Mouse (Mus musculus) urinary bladder, postnatal 36 days (tissue): ENCODE results near the gene Pmfbp1.
A peak's percentile ranks its signal among the peaks of the same experiment; 100 is the strongest.

Experiments used
- DNase-seq, 2 experiments: peaks; one replicate each; pipeline ENCODE4 v3.0.0; 2022; ENCODE audit warnings: low spot score in 2 of 2, mixed read lengths in 1 of 2

Pmfbp1 gene

DNA sequence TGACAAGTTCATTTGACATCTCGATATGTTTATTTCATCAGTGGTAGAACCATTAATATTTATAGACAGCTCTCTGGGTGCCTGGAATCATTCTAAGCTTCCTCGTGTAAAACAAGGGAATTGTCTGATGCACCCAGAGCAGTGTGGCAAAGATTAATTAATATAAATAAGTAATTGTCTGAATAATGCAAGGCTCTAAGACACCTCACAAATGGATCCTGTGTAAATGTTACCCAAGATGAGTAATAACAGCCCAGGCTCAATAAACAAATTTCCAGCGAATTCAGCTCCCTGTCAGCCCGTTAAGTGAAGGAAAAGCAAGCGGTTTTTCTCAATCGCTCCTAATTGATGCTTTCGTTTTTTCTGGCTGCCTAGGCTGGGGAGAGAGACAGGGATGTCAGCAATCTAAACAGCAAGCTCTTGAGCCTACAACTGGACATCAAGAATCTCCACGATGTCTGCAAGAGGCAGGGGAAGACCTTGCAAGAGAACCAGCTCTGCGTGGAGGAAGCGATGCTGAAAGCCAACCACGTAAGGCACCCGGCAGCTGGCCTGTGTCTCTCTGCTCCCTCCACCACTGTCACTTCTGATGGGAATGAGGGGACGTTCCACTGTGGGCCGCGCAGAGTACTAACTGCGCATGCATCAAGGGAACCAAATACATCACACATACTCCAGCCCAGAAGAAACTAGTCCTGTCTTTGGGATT, 5.3 kb downstream of the Pmfbp1 start:
- no peak for DNase-seq

DNA sequence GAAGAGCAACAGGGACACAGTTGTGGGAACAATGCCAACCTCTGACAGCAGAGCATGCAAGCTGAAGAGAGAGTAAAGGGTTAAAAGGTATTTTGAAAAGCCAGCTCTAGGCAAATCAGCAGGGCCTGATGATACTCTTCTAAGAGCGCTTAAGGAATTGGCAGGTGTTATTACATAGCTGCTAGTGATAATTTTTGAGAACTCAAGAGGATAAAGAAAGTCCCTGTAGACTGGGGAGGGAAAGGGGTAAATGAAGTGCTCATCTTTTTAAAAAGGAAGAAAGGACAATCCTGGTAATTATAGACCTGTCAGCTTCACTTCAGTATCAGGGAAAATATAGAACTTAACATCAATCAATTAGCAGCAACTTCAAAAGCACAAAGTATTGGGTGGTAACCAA, 9.7 kb downstream of the Pmfbp1 start:
- no peak for DNase-seq

DNA sequence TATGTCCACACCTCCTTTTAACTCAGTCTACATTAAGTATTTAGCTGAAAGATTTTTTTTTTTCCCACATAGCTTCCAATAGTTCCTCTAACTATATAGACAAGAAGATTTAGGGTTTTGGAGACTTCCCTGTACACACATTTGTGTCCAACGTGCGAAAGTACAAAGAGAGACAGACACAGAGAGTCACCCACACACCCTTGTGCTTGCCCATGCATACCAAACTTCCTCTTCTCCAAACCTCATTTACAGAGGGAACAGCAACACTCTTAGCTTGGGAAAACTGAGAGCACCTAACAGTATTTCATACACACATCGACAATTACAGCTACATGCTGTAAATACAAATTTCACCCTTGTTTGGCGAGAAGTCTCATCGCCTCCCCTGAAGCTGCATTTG, 11.7 kb downstream of the Pmfbp1 start:
- DNase-seq: no peak

DNA sequence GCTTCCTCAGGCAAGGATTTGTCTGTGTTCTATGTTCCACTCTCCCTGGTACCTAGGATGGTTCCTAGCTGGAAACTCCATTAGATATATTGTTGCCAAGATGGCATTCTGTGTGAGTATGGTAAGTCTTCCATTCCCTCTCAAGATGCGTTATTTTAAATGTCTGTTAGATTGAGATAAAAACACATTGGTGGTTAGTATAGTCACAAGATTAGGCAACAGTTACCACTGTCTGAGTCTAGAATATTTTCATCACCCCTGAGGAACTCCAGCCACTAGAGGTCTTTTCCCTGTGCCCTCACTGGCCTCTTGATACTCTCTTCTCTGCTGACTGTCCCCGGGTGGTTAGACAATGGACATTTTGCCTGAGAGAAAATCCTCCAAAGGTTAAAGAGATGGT, 30.2 kb downstream of the Pmfbp1 start:
- no peak for DNase-seq

DNA sequence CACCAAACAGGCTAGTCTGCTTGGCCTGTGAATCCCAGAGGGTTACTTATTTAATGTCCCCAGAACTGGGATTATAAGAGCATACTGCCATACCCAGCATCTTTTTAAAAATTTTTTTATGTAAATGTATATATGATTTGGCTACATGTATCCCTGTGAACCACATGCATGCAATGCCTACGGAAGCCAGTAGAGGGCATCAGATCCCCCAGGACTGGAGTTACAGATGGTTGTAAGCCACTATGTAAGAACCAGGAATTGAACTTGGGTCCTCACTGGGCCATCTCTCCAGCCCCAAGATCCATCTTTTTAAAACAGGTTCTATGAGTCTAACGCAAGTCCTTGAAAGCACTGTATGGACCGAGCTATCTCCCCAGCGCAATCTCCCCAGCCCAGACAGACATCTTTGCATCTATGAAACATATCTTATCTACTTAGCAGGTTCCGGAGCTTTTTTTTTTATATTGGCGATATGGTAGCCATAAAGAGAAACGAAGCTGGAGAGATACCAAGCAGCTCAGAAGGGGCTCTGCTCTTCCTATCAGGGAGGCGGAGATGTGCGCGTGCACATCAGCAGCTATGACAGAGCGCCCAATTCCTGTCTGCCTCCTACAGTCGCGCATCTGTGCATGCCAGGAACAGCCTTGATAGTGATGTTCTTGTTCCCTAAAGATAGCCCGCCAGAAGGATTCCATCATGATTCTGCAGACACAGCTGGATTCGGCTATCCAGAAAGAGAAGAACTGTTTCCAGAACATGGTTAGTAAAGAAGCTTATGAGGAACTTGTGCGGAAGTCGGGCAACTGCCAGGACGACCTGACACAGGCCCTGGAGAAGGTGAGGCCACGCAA, 41.5 kb downstream of the Pmfbp1 start:
- DNase-seq: no peak

DNA sequence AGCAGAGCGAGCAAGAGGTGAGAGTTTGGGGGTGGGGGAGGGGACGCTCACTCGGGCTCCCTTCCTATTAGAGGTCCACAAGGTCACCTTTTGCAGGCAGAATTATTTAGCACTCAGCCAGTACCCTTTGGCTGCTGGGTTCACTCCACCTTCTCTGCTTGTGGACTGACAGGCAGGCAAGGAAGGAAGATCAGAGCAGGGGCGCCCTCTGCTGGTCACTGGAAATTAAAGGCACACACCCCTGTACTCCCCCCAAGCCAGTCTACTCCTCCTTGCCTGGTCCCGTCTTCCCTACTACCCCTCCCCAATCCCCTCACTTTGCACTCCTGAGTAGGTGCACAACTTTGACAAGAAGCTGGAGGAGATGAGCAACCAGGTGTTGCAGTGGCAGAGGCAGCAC, 42.9 kb downstream of the Pmfbp1 start:
- peak; percentile 50 to 62 for DNase-seq

DNA sequence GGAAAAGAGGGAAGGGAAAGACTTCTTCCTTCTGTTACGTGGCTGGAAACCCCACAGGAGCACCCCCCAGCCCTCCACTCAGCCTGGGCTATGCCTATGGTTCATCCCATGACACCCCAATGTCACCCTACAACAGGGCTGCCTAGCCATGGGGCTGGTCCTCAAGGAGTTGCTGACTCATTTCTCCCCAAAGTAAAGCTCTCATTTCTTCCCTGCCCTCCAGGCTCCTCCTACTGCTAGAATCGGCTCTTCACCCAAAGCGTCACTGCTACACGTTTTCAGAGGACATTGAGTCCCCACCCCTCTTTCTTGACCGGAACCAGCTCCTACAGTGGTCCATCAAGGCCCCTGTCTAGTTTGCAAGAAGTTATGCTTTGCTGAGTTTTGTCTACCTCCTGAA, 48.3 kb downstream of the Pmfbp1 start:
- no peak for DNase-seq

DNA sequence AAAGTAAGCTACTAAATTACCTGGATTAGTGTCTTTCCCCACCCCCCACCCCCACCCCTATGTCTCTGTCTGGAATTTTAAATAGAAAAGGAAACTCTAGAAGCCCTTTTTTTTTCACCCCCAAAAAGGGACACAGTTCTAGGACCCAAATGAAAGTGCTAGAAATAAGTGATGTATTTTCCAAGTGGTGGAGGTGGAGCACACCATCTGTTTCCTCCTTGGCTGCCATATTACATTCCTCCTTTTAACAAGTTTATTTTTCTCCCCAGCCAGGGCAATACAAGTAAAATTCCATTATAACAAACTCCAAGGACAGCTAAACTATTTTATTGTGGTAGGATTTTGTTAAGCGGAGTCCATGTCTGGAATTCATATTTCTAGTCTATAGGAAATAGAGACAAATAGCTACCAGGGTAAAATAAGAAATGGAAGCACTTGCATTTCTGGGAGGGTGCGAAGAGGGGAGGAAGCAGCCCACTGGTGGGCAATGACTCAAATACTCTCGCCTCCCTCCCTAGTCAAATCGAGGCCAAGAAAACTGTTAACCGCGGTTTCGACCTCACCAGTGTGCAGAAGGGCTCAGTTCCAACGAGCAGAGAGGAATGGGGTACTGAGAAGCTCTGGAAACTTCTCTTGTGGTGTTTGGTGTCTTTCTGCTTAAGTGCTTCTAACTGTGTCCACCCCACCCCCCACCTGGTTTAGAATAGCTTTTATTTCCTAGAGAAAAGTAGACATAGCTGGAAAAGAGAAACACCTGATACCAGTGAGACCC, 49.1 kb downstream of the Pmfbp1 start:
- no peak for DNase-seq

DNA sequence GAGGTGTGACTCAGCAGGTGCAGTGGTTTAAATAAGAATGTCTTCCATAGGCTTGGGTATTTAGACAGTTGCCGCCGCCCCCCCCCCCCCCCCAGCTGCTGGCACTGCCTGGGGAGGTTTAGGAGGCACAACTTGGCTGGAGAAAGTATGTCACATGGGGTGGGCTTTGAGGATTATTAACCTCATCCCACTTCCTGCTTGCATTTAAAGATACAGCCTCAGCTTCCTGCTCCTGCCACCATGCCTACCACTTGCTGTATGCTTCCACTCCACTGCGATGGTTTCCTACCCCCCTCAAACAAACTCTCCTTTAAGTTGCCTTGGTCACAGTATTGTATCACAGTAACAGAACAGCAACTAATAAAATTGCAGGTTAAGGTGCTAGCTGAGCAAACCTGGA, 50.2 kb downstream of the Pmfbp1 start:
- no peak for DNase-seq

DNA sequence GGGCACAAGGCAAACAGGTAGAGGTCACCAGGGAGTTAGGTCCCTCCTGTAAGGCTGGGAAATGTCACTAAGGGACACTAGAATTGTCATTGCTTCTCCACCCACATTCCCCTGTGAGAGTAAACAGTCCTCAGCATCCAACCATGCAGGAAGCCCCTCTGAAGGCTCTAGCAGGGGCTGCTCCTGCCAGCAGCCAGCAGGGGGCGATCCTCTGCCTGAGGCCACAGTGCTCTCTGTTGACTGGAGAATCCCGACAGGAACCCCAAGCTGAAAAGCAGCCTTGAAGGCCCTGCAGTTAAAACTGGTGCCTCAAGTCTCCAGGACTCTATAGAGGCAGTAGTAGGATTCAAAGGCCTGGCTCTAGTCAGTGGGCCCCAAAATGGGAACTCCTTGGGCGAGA, 57.8 kb downstream of the Pmfbp1 start:
- no peak for DNase-seq

DNA sequence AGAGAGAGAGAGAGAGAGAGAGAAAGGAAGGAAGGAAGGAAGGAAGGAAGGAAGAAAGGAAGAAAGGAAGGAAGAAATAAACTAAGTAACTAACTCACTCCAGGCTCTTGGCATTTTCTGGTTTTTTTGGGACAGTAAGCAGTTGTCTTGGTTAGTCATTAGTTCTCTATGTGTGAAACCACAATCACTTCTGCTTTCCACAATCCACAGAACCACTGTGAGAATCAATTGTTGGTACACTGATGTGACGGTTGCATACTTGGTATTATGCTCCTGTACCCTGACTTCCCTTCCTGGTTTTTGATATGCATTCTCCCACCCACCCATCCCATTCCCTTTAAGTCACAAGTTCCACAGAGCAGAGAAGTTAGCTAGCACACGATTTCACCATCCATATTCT, 70.1 kb downstream of the Pmfbp1 start:
- DNase-seq: no peak

DNA sequence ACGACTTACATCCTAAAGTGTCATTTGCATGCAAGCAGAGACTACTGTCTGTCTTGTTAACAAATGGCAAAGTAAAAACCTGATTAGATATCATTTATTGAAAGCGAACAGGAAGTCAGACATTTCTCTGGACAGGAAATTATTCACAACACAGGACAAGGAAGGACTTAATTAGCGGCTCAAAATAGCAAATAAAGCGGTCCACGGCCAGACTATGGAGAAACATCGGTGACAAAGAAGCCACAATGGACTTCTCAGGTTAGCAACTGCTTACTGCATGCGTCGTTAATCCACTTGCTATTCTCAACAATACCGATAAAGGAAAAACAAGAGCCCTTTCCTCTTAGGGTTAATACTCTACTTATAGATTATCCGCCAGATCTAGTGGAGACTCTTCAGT, 70.9 kb downstream of the Pmfbp1 start:
- DNase-seq: no peak

DNA sequence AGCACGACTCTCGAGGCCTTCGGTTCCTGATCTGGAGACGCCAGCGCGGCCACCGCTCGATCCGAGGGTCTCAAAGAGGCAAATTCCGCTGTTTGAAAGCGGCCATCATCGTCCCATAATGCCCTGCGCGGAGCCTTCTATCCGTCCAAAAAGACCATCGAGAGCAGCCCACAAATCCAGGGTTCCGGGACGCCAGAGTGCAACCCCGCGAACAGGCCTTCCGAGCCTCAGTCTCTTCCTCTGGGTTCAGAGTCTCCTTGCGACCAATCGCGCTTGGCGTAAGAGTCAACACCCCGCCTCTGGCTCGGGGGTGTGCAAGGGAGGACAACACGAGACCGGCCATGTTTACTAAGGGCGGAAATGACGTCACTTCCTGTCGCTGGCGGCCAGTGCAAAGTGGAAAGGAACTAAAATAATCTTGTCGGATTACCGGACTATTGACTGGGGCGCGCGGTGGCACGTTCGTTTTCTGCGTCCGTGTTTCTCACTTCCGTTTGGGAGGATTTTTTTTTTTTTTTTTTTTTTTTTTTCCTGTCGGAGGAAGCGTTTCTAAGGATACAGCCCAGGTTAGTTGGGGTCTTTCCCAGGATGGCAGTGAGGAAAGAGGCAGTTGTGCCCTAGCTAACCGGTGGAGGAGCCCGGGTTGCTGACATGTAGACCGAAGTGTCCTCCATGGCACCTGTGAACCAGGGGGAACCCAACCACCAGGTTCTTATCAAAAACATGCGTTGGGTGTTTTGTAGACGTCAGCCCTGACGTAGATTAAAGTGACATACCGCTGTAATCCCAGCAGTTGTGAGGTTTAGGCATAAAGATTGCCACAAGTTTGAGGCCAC, 71.9 kb downstream of the Pmfbp1 start, which contains the start of the genes Dhx38 and Txnl4b:
TSS of gene Dhx38 (minus strand) at position 364 of the 836 bp plus-strand sequence.
TSS of gene Txnl4b (plus strand) at position 395 of the 836 bp plus-strand sequence.
- peak; percentile 98 to 99 for DNase-seq

DNA sequence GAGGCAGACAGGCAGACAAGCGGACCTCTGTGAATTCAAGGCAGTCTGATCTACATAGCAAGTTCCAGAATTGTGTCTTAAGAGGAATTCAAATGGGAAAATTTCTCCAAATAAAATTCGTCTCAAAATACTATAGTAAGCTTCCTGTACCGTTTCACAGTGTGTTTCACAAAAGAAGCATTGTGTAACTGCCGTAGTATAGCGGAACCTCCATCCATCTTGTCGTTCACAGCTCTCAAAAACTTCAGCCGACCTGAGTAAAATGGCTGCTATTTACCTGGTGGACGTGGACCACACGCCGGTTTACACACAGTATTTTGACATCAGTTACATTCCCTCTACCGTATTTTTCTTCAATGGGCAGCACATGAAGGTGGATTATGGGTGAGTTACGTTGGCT, 77.3 kb downstream of the Pmfbp1 start:
- DNase-seq: no peak

DNA sequence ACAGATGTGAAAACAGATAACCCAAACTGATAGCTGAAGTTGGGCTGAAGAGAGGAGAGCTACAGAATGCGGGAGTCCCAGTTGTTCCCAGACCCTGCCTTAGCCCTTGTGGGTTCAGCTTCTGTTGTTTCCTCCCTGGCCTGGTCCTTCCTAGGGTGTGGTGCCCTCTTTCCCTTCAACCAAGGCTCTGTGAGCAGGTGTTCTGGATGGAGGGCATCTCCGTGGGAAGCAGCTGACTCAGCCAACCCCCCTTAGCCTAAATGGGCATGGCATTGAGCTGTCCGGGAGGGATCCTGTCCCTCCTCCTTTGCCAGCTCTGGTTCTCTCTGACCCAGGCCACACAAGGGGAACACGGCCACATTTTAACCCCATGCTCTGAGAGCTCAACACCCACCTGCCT, 82.5 kb downstream of the Pmfbp1 start:
- no peak for DNase-seq

DNA sequence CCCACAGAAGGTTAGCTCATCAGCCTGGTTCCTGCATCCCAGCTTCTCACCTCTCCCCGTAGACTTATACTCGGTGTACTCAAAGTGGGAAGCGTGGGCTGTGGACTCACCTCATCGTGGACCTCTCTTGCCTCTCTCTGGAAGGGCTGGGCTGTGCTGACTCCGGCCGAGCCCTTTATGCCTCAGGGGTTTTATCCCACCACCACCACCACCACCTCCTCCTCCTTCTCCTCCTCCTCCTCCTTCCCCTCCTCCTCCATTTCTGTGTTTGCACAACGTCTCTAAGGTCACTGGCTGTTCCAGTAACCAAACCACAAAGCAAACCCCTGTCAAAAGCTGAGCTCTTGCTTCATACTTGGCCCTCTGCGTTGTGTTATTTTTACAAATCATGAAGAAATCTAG, 85.1 kb downstream of the Pmfbp1 start, which contains the start of gene Hp:
TSS of gene Hp (minus strand) at position 273 of the 402 bp plus-strand sequence.
- peak in 1 of 2 experiments; percentile 26 for DNase-seq

DNA sequence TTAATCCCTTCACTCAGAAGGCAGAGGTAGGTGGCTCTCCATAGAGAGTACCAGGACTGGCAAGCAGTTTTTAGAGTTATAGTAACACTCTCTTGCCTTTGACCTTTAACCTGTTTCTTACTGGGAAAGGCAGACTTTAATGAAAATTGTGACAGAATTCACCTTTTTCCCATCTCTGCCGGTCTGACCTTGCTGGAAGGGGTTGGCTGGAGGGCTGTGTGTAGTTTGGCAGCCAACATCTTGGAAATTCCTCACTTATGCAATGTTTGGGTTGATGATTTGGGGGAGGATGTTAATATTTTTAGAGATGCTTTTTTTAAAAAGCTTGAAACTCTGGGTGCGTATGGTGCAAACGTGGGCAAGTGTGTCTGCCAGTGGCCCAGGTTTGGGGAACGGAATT, 90.5 kb downstream of the Pmfbp1 start:
- no peak for DNase-seq

DNA sequence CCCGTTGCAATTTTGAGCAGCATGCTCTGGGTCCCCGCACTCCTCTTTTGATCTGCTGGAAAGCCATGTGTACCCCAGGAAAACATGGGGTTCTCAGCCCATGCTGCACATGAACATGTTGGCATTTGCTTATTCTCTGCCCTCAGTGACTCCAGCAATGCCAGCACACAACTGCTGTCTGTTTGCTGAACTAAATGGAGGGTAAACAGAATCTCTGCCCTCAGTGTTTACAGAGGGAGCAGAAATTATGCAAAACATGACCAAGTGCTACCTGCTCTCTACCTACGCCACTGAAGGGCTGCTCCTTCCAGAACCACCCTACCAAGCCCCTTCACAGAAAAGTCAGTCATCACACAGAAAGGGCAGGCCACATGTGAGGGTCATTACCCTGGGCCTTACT, 91.0 kb downstream of the Pmfbp1 start:
- DNase-seq: no peak

DNA sequence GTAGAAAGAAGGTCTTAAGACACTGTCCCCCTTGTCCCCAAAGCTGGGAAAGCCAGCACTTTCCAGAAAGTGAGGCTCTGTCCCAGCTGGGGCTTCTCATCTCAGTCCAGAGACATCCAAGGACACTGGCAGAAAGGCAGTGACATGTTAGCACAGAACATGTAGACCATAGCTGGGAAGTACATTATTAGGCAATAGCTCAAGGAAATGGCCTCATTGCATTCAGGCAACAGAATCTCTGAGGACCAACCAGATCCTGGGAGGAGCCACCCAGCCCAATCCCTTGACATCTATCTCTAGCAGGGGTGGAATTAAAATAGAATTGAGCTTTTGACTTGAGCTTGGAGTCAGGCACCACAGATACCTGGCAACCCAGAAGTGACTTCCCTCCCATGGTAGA, 91.8 kb downstream of the Pmfbp1 start:
- DNase-seq: no peak

DNA sequence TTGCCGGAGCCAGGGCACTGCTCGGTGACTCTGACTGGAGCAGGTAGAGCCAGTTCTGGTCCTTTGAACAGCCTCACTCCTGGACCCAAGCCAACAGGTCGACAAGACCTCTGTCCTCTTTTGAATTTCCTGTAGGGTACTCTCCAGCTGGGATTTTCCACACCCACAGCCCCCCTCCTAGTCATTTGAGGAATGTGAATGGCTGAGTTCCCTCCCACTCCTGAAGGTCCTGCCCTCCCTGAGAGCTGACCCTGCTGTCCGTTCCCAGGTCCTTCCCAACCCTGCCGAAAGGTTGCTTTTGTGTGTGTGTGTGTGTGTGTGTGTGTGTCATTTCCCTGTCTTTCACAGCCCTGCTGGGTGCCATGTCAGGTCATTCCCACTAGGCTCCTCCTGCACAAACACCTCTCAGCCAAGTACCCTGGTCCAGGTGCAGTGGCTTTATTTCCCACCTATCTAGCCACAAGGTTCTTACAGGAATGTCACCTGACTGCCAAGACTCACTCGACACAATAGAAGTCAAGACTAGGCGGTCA, 93.2 kb downstream of the Pmfbp1 start:
- DNase-seq: peak; percentile 68 to 75

DNA sequence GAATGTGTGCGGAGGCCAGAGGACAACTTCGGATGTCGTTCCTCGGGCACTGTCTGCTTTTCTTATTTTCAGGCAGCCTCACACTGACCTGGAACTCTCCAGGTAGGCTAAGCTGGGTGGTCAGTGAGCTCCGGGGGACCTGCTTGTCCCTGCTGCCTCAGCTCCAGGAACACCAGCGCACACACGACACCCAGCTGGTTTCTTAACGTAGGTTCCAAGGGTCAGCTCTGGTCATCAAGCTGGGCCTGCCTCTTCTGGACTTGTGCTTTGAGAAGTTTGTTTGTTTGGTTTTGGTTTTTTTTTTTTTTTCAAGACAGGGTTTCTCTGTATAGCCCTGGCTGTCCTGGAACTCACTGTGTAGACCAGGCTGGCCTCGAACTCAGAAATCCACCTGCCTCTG, 97.1 kb downstream of the Pmfbp1 start:
- DNase-seq: no peak
